8 mouse cellular contexts compared by ENCODE assay signal in the genomic region with DNA sequence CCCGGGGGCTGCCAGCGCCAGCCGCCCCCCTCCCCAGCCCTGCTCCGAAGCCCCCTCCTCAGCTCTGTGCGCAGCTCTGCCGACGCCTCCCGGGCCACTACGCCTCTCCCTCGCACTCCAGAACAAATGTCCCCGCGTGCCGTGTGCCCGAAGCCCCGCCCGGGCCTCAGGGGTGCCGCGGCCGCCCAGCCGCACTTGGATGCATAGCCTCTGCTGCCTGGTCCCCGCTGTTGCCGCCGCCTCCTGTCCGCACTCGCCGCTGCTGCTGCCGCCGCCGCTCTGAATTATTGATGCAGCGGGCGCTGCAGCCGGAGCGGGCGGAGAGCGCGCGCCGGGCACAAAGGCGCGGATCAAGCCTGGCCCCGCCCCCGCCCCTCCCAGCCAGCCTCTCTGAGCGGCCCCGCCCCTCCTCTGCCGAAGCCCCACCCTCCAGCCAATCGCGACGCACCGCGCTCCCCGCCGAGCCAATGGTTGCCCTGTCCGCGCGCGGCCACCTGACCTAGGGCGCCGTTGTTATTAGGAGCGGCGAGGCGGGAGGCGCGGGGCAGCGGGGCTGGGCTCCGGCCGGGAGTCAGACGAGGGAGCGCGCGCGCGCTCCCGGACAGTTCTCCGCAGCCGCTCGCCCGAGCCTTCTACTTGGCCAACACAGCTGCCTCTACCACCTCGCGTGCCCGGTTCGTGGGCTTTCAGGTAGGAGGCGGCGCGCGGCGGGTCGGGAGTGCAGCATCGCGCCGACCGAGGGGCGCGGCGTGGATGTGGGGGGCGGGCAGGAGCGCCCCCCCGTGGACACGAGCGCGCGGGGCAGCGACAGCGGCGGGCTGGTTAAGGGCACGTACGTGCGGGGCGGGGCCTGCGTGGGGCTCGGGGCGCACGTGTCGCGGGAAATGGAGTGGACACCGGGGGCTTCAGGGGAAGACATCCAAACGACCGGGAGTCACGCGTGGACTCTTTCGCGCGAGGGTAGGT. TPM values are rescaled to one million over a fixed set of nuclear protein-coding genes. Genes with fewer than 3 reads are reported as not detected.
DNase-seq lines count a peak whose midpoint lies in the region; ATAC-seq and TF ChIP-seq lines count a peak whose summit lies in the region.

A gene (minus strand): TSS at position 339 of the 966 bp plus-strand sequence.

- intact Hi-C loops in gastrocnemius, adult 2 months (cut with DNase I) = loop anchor here (10.0 kb wide), 1 partner anchor 538 kb away; no protein-coding TSS in a partner anchor

- peak within 1 kb of the TSS; percentile 65 for H3K9ac ChIP-seq in hindbrain, embryonic 15.5 days

- H3K27ac ChIP-seq in cortical plate, adult 2 months (ENCODE audit: insufficient read depth, low read length) = no peak within 1 kb of the TSS
- no peak within 1 kb of the TSS for H3K27ac ChIP-seq in gastrocnemius, adult 2 months
- H3K27ac ChIP-seq in hindbrain, embryonic 15.5 days (replicated peaks) = peak within 1 kb of the TSS; percentile 87

- TF ChIP-seq CTCF in cortical plate, adult 2 months (IDR thresholded peaks at IDR 0.05; ENCODE audit: extremely low read depth, insufficient read depth, low read length) = no peak
- TF ChIP-seq CTCF in gastrocnemius, adult 2 months (IDR thresholded peaks at IDR 0.05) = peak; percentile 49

- TF ChIP-seq POLR2A in cortical plate, adult 2 months (IDR thresholded peaks at IDR 0.05; ENCODE audit: extremely low read depth, insufficient read depth, low read length) = no peak

- under 1% methylated on average over 92 of the region's 122 CpGs for WGBS in hindbrain, embryonic 15.5 days

- H3K27me3 ChIP-seq in hindbrain, embryonic 15.5 days = peaks cover 26% of the 10 kb centered on the region

- ATAC-seq in hindbrain, embryonic 15.5 days (ENCODE audit: low FRiP score, low read depth) = peak; percentile 94

- peak within 1 kb of the TSS; percentile 50 for H3K4me3 ChIP-seq in cortical plate, adult 2 months (ENCODE audit: insufficient read depth, low read length)
- peak within 1 kb of the TSS; percentile 77 for H3K4me3 ChIP-seq in gastrocnemius, adult 2 months
- peak within 1 kb of the TSS; percentile 84 for H3K4me3 ChIP-seq in hindbrain, embryonic 15.5 days

- H3K36me3 ChIP-seq in hindbrain, embryonic 15.5 days = no peaks in the 10 kb centered on the region

- peak within 1 kb of the TSS; percentile 90 for H3K4me2 ChIP-seq in hindbrain, embryonic 15.5 days

- no peaks in the 10 kb centered on the region for H3K4me1 ChIP-seq in cortical plate, adult 2 months (ENCODE audit: control insufficient read depth, insufficient read depth, low read length)
- peaks cover 48% of the 10 kb centered on the region for H3K4me1 ChIP-seq in hindbrain, embryonic 15.5 days (replicated peaks)

- DNase-seq in adrenal gland, postnatal 10 days = peak; percentile 94
- peak; percentile 92 for DNase-seq in gastrocnemius, adult 2 months
- DNase-seq in layer of hippocampus, postnatal 36 days = peak; percentile 80 to 81
- peak; percentile 81 for DNase-seq in lung, postnatal 10 days
- peak; percentile 97 for DNase-seq in retina, embryonic 14.5 days (ENCODE audit: low spot score)
- peak; percentile 76 for DNase-seq in urinary bladder, adult 2 months (ENCODE audit: low spot score)

- H3K9me3 ChIP-seq in hindbrain, embryonic 15.5 days = no peaks in the 10 kb centered on the region

RNA-seq across cellular contexts. Expression of the gene that starts here (rescaled TPM):
- under 1 TPM; 0.33 to 0.60 TPM for total RNA-seq in adrenal gland, postnatal 10 days (2021)
- polyA plus RNA-seq in cortical plate, adult 2 months (2012; rRNA removed) = 9.9 and 13.0 TPM in 2 replicates
- total RNA-seq in gastrocnemius, adult 2 months (2021) = not detected
- polyA plus RNA-seq in hindbrain, embryonic 15.5 days (2015; fragmentation: Nextera tagmentation; extraction: Ambion mirVana) = 34.4 and 37.0 TPM in 2 replicates
- 1 to 10 TPM; 3.4 to 4.0 TPM for total RNA-seq in layer of hippocampus, postnatal 36 days (2021)
- polyA plus RNA-seq in urinary bladder, adult 2 months (2012; rRNA removed) = 0.01 TPM in 1 of 2 replicates, not detected in the other

Comparison
In these comparisons a context has a peak if more than half of its experiments do, and no peak if none do; other contexts are left out.
1. RNA of the gene that starts here (polyA plus RNA-seq): 34.4 to 37.0 TPM in hindbrain, embryonic 15.5 days and 9.9 to 13.0 TPM in cortical plate, adult 2 months; 0.01 TPM in urinary bladder, adult 2 months; every median in the first group is over 10 times any median in the second.
2. Peak in DNase-seq in adrenal gland, postnatal 10 days; RNA of the gene not detected or under 1 TPM.
3. Peak in DNase-seq and H3K4me3 ChIP-seq in gastrocnemius, adult 2 months; RNA of the gene not detected or under 1 TPM.
4. Peak in DNase-seq in urinary bladder, adult 2 months; RNA of the gene not detected or under 1 TPM.
5. Peak in every context shown above with its lines, with median percentiles within 50 percentile points of each other: DNase-seq and H3K4me3 ChIP-seq.